Mouse (Mus musculus) adrenal gland, postnatal 25 days (tissue): Measurements from ENCODE around the gene Nup214. TPM values are rescaled to one million over a fixed set of nuclear protein-coding genes. Genes with fewer than 3 reads are reported as not detected.

Experiments
- DNase-seq: peaks from one replicate; pipeline ENCODE4 v3.0.0; 2021; ENCODE audit warnings: mixed read lengths
- long read RNA-seq: library from polyadenylated mRNA; stranded (forward); transcript quantifications from one replicate; pipeline ENCODE4 v2.0.0, GENCODE M21; 2021
- total RNA-seq: library from RNA; stranded (reverse); gene quantifications from 2 replicates; pipeline ENCODE4 v1.2.3, GENCODE M21; 2021

Nup214 gene
- total RNA-seq = 73.5 and 77.2 TPM in 2 replicates
- long read RNA-seq, partial matches to known transcripts = 5 of 12 reads
- long read RNA-seq, other reads (novel, unspliced or antisense) = 3 of 12 reads

- DNase-seq = peak; percentile 99
Observed at GRCm38 (mm10) chr2:31974141-31974808, at the start of gene Nup214. TSS of gene Nup214 (plus strand) at chr2:31974436.

- DNase-seq = no peak
Observed at GRCm38 (mm10) chr2:31924811-31925210, 49.4 kb upstream of the Nup214 start.

GRCm38 (mm10) chr2:31925936-31926335 lies 48.3 kb upstream of the Nup214 start:
- no peak for DNase-seq

GRCm38 (mm10) chr2:31929664-31930063 lies 44.6 kb upstream of the Nup214 start:
- DNase-seq = no peak

- no peak for DNase-seq
Observed at GRCm38 (mm10) chr2:31934551-31934950, 39.7 kb upstream of the Nup214 start.

GRCm38 (mm10) chr2:31935054-31935453 lies 39.2 kb upstream of the Nup214 start:
- DNase-seq = no peak

- DNase-seq = no peak
Observed at GRCm38 (mm10) chr2:31938298-31938697, 35.9 kb upstream of the Nup214 start.

GRCm38 (mm10) chr2:31943011-31943410 lies 31.2 kb upstream of the Nup214 start:
- DNase-seq = no peak

- no peak for DNase-seq
Observed at GRCm38 (mm10) chr2:31945580-31945979, 28.7 kb upstream of the Nup214 start.

- peak; percentile 17 for DNase-seq
Observed at GRCm38 (mm10) chr2:31948392-31948791, 25.8 kb upstream of the Nup214 start.

- DNase-seq = no peak
Observed at GRCm38 (mm10) chr2:31948801-31949200, 25.4 kb upstream of the Nup214 start.

- peak; percentile 66 for DNase-seq
Observed at GRCm38 (mm10) chr2:31950058-31950871, 24.0 kb upstream of the Nup214 start, which contains the start of gene Aif1l. TSS of gene Aif1l (plus strand) at chr2:31950139.

GRCm38 (mm10) chr2:31950966-31951365 lies 23.3 kb upstream of the Nup214 start:
- DNase-seq = no peak

- DNase-seq = no peak
Observed at GRCm38 (mm10) chr2:31952236-31952635, 22.0 kb upstream of the Nup214 start.

- no peak for DNase-seq
Observed at GRCm38 (mm10) chr2:31952725-31953124, 21.5 kb upstream of the Nup214 start.

GRCm38 (mm10) chr2:31953687-31954086 lies 20.5 kb upstream of the Nup214 start:
- DNase-seq = no peak

GRCm38 (mm10) chr2:31954779-31955181 lies 19.5 kb upstream of the Nup214 start:
- peak; percentile 52 for DNase-seq

- DNase-seq = no peak
Observed at GRCm38 (mm10) chr2:31955686-31956085, 18.6 kb upstream of the Nup214 start.

GRCm38 (mm10) chr2:31957211-31957610 lies 17.0 kb upstream of the Nup214 start:
- DNase-seq = no peak

GRCm38 (mm10) chr2:31960986-31961385 lies 13.2 kb upstream of the Nup214 start:
- no peak for DNase-seq

GRCm38 (mm10) chr2:31961791-31962222 lies 12.4 kb upstream of the Nup214 start:
- no peak for DNase-seq

- DNase-seq = no peak
Observed at GRCm38 (mm10) chr2:31962501-31963224, 11.6 kb upstream of the Nup214 start.

GRCm38 (mm10) chr2:31963491-31963890 lies 10.7 kb upstream of the Nup214 start:
- DNase-seq = no peak
